Mouse (Mus musculus) retina, postnatal 1 day (tissue): Measurements from ENCODE around the gene Rnf121.

ENCODE experiments used
- DNase-seq: peaks from one replicate; pipeline ENCODE4 v3.0.0-alpha.2; 2012

Gene Rnf121

GRCm38 (mm10) chr7:102065046-102065891 is at the start of gene Rnf121, which contains the start of the genes Xndc1 and Xntrpc:
TSS of gene Rnf121 (minus strand) at chr7:102065469.
TSS of gene Xndc1 (plus strand) at chr7:102065511.
TSS of gene Xntrpc (plus strand) at chr7:102065713.
- DNase-seq = peak; percentile 96

DNA sequence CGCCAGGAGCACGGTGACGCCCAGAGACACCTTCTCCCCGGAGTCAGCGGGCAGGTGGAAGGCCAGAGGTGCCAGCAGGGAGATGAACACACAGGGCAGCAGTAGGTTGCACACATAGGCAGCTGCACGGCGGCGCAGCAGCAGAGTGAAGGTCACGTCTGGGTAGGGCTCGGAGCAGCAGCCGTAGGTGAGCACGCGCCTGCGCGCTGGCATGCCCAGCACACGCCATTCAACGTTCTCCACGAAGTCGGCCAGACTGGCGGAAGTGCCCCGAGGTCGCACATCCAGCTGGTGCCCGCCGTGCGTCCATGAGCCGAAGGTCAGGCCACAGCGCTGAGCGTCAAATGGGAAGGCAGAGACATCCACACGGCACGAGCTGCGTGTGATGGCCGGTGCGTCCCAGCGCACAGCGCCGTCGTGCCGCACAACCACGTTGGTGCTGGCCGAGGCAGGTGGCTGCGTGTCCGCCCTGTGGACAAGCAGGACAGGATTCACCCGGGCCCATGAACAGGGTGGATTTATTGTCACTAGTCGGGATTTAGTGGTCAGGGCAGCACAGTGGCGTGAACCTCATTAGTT is 48.0 kb upstream of the Rnf121 start:
- no peak for DNase-seq

- no peak for DNase-seq
These were observed 44.5 kb upstream of the Rnf121 start for GRCm38 (mm10) chr7:102109746-102110145.

DNA sequence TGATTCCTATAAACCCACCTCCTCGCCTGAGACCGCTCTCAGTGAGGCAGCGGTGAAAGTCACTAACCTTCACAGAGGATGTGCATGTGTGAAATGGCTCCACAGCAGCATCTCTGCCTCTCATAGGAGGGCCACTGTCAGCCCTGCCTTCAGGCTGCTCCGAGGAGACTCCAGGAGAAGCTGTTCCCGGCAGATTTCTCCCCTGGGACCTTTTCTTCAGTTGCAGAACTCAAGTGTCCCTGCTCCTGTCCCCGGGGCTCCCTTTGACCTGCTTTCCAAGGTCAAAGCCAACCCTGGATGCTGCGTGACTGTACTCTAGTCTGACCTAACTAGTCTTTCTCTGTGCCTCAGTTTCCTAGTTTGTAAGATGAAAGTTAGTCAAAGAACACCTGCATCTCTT is 43.9 kb upstream of the Rnf121 start, which contains the start of gene Art5:
Art5 (minus strand) TSS at position 319 of the 400 bp plus-strand sequence.
- no peak for DNase-seq

DNA sequence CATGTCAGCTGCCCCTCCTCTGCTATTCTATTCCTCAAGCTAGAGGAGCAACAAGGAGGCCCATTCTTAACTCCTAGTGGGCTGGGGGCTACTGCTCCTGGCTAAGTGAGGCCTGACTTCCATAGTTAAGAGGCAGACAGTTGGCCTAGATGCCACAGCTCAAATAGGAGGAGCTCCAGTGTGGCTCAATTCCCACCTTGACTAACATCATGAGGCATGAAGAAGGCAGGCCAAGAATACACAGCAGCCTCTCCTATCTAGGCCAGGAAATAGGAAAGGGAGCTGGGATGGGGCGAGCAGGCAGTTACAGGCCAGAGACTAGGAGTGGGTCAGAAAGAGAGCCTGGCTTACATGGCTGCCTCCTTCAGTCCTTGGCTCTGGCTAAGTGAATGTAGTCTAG is 42.9 kb upstream of the Rnf121 start:
- peak; percentile 22 for DNase-seq

GRCm38 (mm10) chr7:102106700-102107141 is 41.5 kb upstream of the Rnf121 start:
- peak; percentile 38 for DNase-seq

DNA sequence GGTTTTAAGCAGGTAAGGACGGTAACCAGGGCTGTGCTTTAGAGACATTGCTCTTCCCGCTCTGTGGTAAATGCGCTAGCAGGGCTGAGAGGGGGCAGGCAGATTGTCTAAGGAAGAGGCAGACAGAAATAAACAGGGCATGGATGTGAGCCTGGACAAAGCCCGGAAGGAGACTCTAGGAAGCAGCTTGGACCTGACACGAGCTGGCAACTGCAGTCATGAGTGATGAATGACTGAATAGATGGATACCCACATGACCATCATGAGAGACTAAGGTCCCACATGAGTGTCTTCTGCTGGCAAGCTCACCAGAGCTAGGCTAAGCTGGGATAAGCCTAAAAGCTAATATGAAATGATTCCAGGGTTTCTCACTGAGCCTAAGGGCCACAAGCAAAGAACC is 38.9 kb upstream of the Rnf121 start:
- no peak for DNase-seq

DNA sequence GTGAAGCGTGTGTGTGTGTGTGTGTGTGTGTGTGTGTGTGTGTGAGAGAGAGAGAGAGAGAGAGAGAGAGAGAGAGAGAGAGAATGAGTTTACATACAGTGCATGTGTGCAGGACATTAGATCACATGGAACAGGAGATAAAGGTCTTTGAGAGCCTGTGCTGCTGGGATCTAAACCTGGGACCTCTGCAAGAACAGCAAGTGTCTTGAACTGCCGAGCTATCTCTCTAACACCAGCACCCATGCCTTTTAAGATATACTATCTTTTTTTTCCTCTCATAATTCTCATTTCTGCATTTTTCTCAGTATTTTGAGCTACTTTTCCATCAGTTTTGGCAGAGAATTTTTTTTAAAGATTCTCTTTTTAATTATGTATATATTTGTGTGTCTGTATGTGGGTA is 38.3 kb upstream of the Rnf121 start:
- DNase-seq = no peak

DNA sequence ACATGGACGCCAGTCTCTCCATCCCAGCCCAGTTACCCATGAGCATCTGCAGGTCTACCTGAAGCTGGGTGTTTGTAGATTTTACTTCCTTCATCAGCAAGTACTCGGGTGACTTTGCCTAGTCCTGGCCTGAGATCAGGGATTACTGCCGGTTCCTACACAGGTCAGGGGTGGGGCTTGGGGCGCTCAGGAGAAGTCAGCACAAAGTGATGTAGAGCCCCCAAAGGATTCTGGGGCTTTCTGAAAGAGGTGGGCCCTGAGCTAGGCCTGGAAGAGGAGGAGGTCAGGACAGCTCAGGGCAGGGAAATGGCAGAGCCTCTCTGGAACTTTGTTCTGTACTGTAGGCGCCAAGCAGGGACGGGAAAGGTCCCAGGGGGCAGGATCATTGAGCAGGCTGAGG is 37.4 kb upstream of the Rnf121 start:
- no peak for DNase-seq

DNA sequence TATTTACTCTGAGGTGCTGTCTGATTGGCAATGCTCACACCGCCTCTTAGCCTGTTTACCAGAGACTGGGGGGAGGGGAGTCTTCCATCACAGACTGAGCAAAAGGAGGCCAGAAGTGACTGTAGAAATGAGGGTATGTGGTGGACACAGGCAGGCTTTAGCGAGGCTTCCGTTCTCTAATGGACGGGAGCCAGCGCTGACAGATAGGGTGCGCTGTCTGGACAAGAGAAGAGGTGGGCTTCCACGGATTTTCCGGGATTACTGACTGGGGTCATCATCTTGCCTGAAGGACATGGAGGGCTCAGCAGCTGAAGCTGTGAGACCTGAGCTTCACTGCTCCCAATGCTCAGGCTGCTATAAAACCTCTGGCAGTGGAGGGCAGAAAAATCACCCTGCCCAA is 37.0 kb upstream of the Rnf121 start:
- peak; percentile 57 for DNase-seq

DNA sequence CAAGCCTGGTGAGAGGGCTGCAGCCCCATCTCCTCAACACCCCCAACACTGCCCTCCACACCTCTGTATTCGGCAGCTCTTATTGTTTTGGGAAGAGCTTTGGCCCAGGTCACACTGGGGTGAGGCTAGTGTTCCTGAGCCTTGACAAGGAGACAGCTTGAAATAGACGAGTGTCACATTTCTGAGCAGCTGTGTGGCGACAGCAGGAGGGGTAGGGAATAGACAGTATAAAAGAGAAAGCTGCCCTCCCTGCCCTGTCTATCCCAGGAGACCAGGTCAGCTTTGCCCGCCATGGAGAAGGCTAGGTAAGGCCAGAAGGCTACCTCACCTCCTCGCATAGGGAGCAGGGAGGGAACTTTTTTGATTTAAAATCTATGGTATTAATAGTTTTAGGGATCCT is 36.2 kb upstream of the Rnf121 start, which contains the start of gene Art1:
Art1 (plus strand) TSS at position 257 of the 400 bp plus-strand sequence.
- DNase-seq = no peak

GRCm38 (mm10) chr7:102100868-102101267 is 35.6 kb upstream of the Rnf121 start:
- no peak for DNase-seq

GRCm38 (mm10) chr7:102099760-102100661 is 34.7 kb upstream of the Rnf121 start:
- DNase-seq = peak; percentile 56

- DNase-seq = no peak
These were observed 22.1 kb upstream of the Rnf121 start for GRCm38 (mm10) chr7:102087336-102087735.

- no peak for DNase-seq
These were observed 18.9 kb upstream of the Rnf121 start for GRCm38 (mm10) chr7:102084041-102084696.

DNA sequence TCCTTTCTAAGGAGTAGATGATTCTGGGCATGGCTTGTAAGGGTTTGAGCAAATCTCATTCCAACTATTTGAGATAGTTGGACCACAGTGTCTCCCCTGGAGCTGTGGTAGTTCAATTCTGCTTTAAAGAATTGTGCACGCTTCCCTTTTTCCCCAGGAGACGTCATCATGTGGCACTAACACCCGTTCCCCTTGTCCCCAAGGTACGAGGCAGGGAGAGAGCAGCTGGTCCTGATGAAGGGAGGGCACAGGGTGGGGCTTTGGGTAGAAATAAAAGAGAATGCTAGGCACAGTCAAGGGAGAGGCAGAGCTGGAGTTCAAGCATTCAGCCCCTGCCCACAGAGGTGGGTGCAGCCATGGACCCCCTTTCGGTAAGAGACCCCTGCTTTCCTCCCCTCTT is 17.5 kb upstream of the Rnf121 start, which contains the start of gene Trpc2:
Trpc2 (plus strand) TSS at position 301 of the 400 bp plus-strand sequence.
- no peak for DNase-seq

GRCm38 (mm10) chr7:102081784-102082183 is 16.5 kb upstream of the Rnf121 start:
- no peak for DNase-seq

DNA sequence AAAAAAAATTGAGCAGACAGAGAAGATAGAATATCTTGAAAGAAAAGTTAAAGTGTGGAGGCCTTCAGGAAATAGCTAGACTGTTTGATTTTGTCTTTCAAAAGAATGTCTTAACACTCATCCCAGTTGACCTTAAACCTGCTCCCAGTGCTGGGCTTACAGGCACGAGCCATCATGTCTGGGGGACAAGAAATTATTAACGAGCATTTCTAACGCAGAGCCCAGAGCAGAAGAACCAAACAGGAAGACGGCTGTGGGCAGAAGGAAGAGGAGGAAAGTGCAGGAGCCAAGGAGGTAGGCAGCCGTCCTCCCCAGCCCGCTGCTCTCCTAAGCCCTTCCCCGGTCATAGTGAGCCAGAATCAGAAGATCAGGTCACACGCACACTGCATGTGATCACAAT is 15.0 kb upstream of the Rnf121 start:
- no peak for DNase-seq

GRCm38 (mm10) chr7:102078517-102078916 is 13.2 kb upstream of the Rnf121 start:
- peak; percentile 55 for DNase-seq

DNA sequence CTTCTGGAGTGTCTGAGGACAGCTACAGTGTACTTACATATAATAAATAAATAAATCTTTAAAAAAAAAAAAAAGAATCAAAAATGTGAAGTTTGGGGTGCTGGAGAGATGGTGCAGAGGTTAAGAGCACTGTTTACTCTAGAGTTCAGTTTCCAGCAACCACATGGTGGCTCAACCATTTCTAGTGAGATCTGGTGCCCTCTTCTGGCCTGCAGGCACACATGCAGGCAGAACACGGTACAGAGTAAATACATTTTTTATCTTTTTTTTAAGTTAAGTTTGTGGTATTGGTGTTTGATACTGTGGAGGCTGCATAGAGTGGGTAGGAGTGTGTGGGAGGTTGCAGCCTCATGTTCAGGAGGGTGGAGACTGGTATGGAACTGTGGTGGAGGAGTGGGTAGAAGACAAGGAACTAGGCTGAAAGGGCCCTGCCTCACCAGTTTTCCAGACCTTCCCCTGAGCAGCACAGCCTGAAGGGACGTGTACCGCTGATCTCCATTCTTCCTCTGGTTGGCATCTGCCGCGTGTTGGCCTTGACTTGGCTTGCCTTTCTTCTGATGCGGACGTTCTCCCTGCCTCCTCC is 11.5 kb upstream of the Rnf121 start:
- peak; percentile 28 for DNase-seq

GRCm38 (mm10) chr7:102066363-102066762 is 1.1 kb upstream of the Rnf121 start:
- no peak for DNase-seq

DNA sequence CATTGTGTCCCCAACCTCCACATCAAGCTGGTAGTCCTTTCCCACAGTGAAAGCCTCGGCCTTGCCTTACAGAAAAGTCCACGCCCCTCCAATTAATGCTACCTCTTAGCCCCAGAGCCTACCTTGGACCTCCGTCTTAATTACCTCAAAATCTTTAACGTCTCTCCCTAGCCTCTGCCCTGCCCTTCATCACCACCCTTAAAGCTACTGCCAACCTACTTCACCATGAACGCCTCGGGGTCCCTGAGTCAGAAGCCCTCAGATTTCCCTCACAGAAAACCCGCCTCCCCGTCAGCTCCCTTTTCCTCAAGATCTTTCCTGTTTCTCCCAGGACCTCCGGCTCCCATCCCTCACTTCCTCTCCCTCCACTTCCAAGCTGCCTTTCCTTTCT is 619 bp downstream of the Rnf121 start:
- DNase-seq = no peak
